Mouse (Mus musculus) CH12.LX (cell line): ENCODE measurements around the gene Raf1. TPM values are rescaled to one million over a fixed set of nuclear protein-coding genes. Genes with fewer than 3 reads are reported as not detected.

Source experiments
- DNase-seq: peaks from one replicate; pipeline ENCODE4 v3.0.0-alpha.2; 2013; ENCODE audit errors: extremely low read depth
- H3K27ac ChIP-seq: 2 replicates; pipeline ENCODE4 v1.5.1; 2012; ENCODE audit warnings: low read depth, mild to moderate bottlenecking, control low read depth, moderate library complexity; ENCODE audit not compliant: insufficient read depth
- H3K27me3 ChIP-seq: replicated peaks from 2 replicates; pipeline ENCODE3; 2012; ENCODE audit warnings: inconsistent platforms
- H3K36me3 ChIP-seq, 2 experiments: replicated peaks in 1 of 2; 2 replicates each; pipeline versions ENCODE3 to v1.6.1; 2012; ENCODE audit warnings: inconsistent platforms in 1 of 2, low read length in 1 of 2, mild to moderate bottlenecking in 1 of 2, mixed read lengths in 1 of 2, moderate library complexity in 1 of 2; ENCODE audit not compliant: control insufficient read depth in 1 of 2, insufficient read depth in 1 of 2
- H3K4me1 ChIP-seq, 2 experiments: 2 replicates each; pipeline ENCODE4 v1.6.1; 2012; ENCODE audit warnings: inconsistent platforms in 1 of 2, moderate library complexity in 1 of 2; ENCODE audit not compliant: insufficient read depth in 2 of 2, control insufficient read depth in 1 of 2
- H3K4me2 ChIP-seq: 2 replicates; pipeline ENCODE4 v1.6.1; 2012; ENCODE audit warnings: low read depth, mild to moderate bottlenecking, control low read depth; ENCODE audit not compliant: poor library complexity, insufficient read depth, severe bottlenecking
- H3K4me3 ChIP-seq, 3 experiments: fragments of 150-350 bp in 1 of 3; sonication (generic) in 1 of 3; replicated peaks in 1 of 3; 2 replicates each; pipeline versions ENCODE3 to v1.5.1; 2011 to 2012; ENCODE audit warnings: low read depth in 2 of 3, low read length in 2 of 3, mild to moderate bottlenecking in 2 of 3, moderate library complexity in 2 of 3, control low read depth in 1 of 3, improper control_type of control experiment in 1 of 3, inconsistent platforms in 1 of 3, mixed read lengths in 1 of 3; ENCODE audit not compliant: poor library complexity in 1 of 3
- H3K79me2 ChIP-seq: replicated peaks from 2 replicates; pipeline ENCODE4 v1.6.1; 2012; ENCODE audit warnings: mild to moderate bottlenecking, moderate library complexity; ENCODE audit not compliant: control insufficient read depth, poor library complexity, insufficient read depth, severe bottlenecking; ENCODE audit errors: extremely low read depth
- H3K9ac ChIP-seq: 2 replicates; pipeline ENCODE4 v1.6.1; 2012; ENCODE audit warnings: low read depth, mild to moderate bottlenecking, control low read depth, moderate library complexity; ENCODE audit not compliant: insufficient read depth
- H3K9me3 ChIP-seq: replicated peaks from 2 replicates; pipeline ENCODE3; 2012; ENCODE audit warnings: low read length, inconsistent platforms, mixed read lengths
- BHLHE40 ChIP-seq: IDR thresholded peaks from 2 replicates; pipeline ENCODE4 v1.6.1; 2011; ENCODE audit warnings: mild to moderate bottlenecking, low read depth, low read length, improper control_type of control experiment
- CHD1 ChIP-seq: IDR thresholded peaks from 2 replicates; pipeline ENCODE4 v1.6.1; 2012; ENCODE audit warnings: low read depth, low read length, improper control_type of control experiment, inconsistent platforms
- CHD2 ChIP-seq: IDR thresholded peaks from 2 replicates; pipeline ENCODE4 v1.6.1; 2011; ENCODE audit warnings: low read length, improper control_type of control experiment
- ELF1 ChIP-seq: IDR thresholded peaks from 2 replicates; pipeline ENCODE4 v1.6.1; 2014; ENCODE audit warnings: low read depth, mild to moderate bottlenecking, inconsistent platforms, low read length, improper control_type of control experiment
- ETS1 ChIP-seq: conservative IDR thresholded peaks from 2 replicates; pipeline ENCODE4 v1.6.1; 2012; ENCODE audit warnings: low read depth, mild to moderate bottlenecking, inconsistent platforms, low read length, improper control_type of control experiment, moderate library complexity
- JUN ChIP-seq: IDR thresholded peaks from 2 replicates; pipeline ENCODE4 v1.6.1; 2011; ENCODE audit warnings: low read depth, mild to moderate bottlenecking, low read length, improper control_type of control experiment, moderate library complexity; ENCODE audit not compliant: insufficient read depth
- KAT2A ChIP-seq: IDR thresholded peaks from 2 replicates; pipeline ENCODE4 v1.6.1; 2012; ENCODE audit warnings: low read length, improper control_type of control experiment, inconsistent platforms; ENCODE audit not compliant: insufficient replicate concordance
- MAX ChIP-seq: IDR thresholded peaks from 2 replicates; pipeline ENCODE4 v1.6.1; 2011; ENCODE audit warnings: low read length, improper control_type of control experiment
- MEF2A ChIP-seq: IDR thresholded peaks from 2 replicates; pipeline ENCODE4 v1.6.1; 2014; ENCODE audit warnings: low read depth, mild to moderate bottlenecking, inconsistent platforms, low read length, improper control_type of control experiment, borderline replicate concordance
- MXI1 ChIP-seq: IDR thresholded peaks from 2 replicates; pipeline ENCODE4 v1.6.1; 2011; ENCODE audit warnings: mild to moderate bottlenecking, low read depth, low read length, improper control_type of control experiment
- MYC ChIP-seq: IDR thresholded peaks from 2 replicates; pipeline ENCODE4 v1.6.1; 2011; ENCODE audit warnings: low read depth, mild to moderate bottlenecking, improper control_type of control experiment, low read length
- NELFE ChIP-seq: IDR thresholded peaks from 2 replicates; pipeline ENCODE4 v1.6.1; 2011; ENCODE audit warnings: low read depth, low read length, improper control_type of control experiment
- NRF1 ChIP-seq: IDR thresholded peaks from 2 replicates; pipeline ENCODE4 v1.6.1; 2014; ENCODE audit warnings: low read depth, mild to moderate bottlenecking, inconsistent platforms, low read length, improper control_type of control experiment, moderate library complexity
- POLR2AphosphoS2 ChIP-seq: IDR thresholded peaks from 2 replicates; pipeline ENCODE4 v1.6.1; 2011; ENCODE audit warnings: low read depth, low read length, improper control_type of control experiment
- SIN3A ChIP-seq: IDR thresholded peaks from 2 replicates; pipeline ENCODE4 v1.6.1; 2012; ENCODE audit warnings: low read length, improper control_type of control experiment, inconsistent platforms
- SMC3 ChIP-seq: IDR thresholded peaks from 2 replicates; pipeline ENCODE4 v1.6.1; 2011; ENCODE audit warnings: low read depth, low read length, improper control_type of control experiment
- TCF12 ChIP-seq: IDR thresholded peaks from 2 replicates; pipeline ENCODE4 v1.6.1; 2014; ENCODE audit warnings: low read depth, mild to moderate bottlenecking, inconsistent platforms, low read length, improper control_type of control experiment
- UBTF ChIP-seq: IDR thresholded peaks from 2 replicates; pipeline ENCODE4 v1.6.1; 2012; ENCODE audit warnings: low read depth, mild to moderate bottlenecking, inconsistent platforms, low read length, improper control_type of control experiment, moderate library complexity
- USF1 ChIP-seq: IDR thresholded peaks from 2 replicates; pipeline ENCODE4 v1.6.1; 2014; ENCODE audit warnings: low read depth, mild to moderate bottlenecking, inconsistent platforms, low read length, improper control_type of control experiment
- ZKSCAN1 ChIP-seq: IDR thresholded peaks from 2 replicates; pipeline ENCODE4 v1.6.1; 2012; ENCODE audit warnings: low read depth, inconsistent platforms, low read length, improper control_type of control experiment, borderline replicate concordance
- dilution Hi-C: fragments of 300-500 bp; cut with MboI; formaldehyde crosslinking; loops from 2 replicates; pipeline ENCODE4 v1.14.3; 2020; ENCODE audit warnings: low sequenced_read_pairs; ENCODE audit not compliant: extremely low pct_unique_long_range_greater_than_20kb, extremely low pct_ligation_motif_present
- in situ Hi-C: fragments of 300-500 bp; cut with MboI; formaldehyde crosslinking; loops from 3 replicates; pipeline ENCODE4 v1.14.3; 2019; ENCODE audit warnings: low sequenced_read_pairs, low pct_ligation_motif_present, low pct_unique_long_range_greater_than_20kb, mixed read lengths
- polyA plus RNA-seq: library from polyadenylated mRNA; unstranded; fragments of >175 nt; gene quantifications from 2 replicates; pipeline ENCODE4 v1.2.1, GENCODE M21; 2012; ENCODE audit warnings: low read depth; ENCODE audit not compliant: insufficient read length
- total RNA-seq, 2 experiments: library from RNA; depleted of rRNA; stranded (reverse); fragments of 300-350 nt in 1 of 2; fragments of >200 nt in 1 of 2; gene quantifications; 2 replicates each; pipeline ENCODE4 v1.2.3; 2012 to 2014

Gene Raf1
- total and polyA plus RNA-seq, 3 experiments, result 53.5 to 79.2 (median 59.8) TPM

GRCm38 (mm10) chr6:115681066-115681465 lies 4.6 kb upstream of the Raf1 start:
- in situ Hi-C loops, result no loop called here
- H3K9me3 ChIP-seq, result no peaks in the 10 kb centered on the region
- H3K4me3 ChIP-seq, result no peak overlapping the region
- TF ChIP-seq NRF1 (no peak), ELF1 (no peak), ETS1 (no peak), CHD1 (no peak), POLR2AphosphoS2 (no peak), KAT2A (no peak), CHD2 (no peak), MXI1 (no peak), USF1 (no peak), MEF2A (no peak), MAX (no peak), SMC3 (no peak), UBTF (no peak), TCF12 (no peak), SIN3A (no peak), JUN (no peak), BHLHE40 (no peak), NELFE (no peak)
- TF ChIP-seq, all 38 proteins: peak for 0
- Histone ChIP-seq H3K4me2 (no peak overlapping the region), H3K79me2 (no peaks in the 10 kb centered on the region), H3K36me3 (no peaks in the 10 kb centered on the region), H3K9ac (no peak overlapping the region), H3K27me3 (no peaks in the 10 kb centered on the region), H3K4me1 (peaks cover 3 to 21% of the 10 kb centered on the region in 2 experiments; a peak in 2 of 4 replicates), H3K27ac (no peak overlapping the region)
- no peak for DNase-seq
- dilution Hi-C loops, result no loop called here

- Histone ChIP-seq H3K4me2 (no peak overlapping the region), H3K9ac (no peak overlapping the region), H3K36me3 (no peaks in the 10 kb centered on the region), H3K27me3 (no peaks in the 10 kb centered on the region), H3K27ac (no peak overlapping the region), H3K4me3 (no peak overlapping the region), H3K9me3 (no peaks in the 10 kb centered on the region), H3K4me1 (peaks cover 0 to 26% of the 10 kb centered on the region in 2 experiments; a peak in 2 of 4 replicates), H3K79me2 (peaks cover 23% of the 10 kb centered on the region)
- dilution Hi-C loops, result no loop called here
- TF ChIP-seq MXI1, result 0 out of 2 replicates have a peak, but pooled peaks have one; percentile 15
- TF ChIP-seq CHD1, result 0 out of 2 replicates have a peak, but pooled peaks have one; percentile 20
- no peak for TF ChIP-seq ZKSCAN1
- peak; percentile 24; the same call in 1 of the 2 replicates for TF ChIP-seq MYC
- peak; percentile 29; the same call in 1 of the 2 replicates for TF ChIP-seq MAX
- in situ Hi-C loops, result no loop called here
- no peak for DNase-seq
Observed at GRCm38 (mm10) chr6:115678012-115678411, 1.6 kb upstream of the Raf1 start.
